Mouse (Mus musculus) liver, adult 2 months (tissue): ENCODE results near the gene Cpn1.

ENCODE experiments used
- CTCF ChIP-seq: fragments of 200-500 bp; IDR thresholded peaks from 2 replicates; pipeline ENCODE4 v1.5.1; 2011; ENCODE audit warnings: low read depth, low read length, control low read depth
- POLR2A ChIP-seq: fragments of 200-500 bp; IDR thresholded peaks from 2 replicates; pipeline ENCODE4 v1.6.1; 2011; ENCODE audit warnings: low read length, control low read depth; ENCODE audit not compliant: insufficient read depth; ENCODE audit errors: extremely low read depth

DNA sequence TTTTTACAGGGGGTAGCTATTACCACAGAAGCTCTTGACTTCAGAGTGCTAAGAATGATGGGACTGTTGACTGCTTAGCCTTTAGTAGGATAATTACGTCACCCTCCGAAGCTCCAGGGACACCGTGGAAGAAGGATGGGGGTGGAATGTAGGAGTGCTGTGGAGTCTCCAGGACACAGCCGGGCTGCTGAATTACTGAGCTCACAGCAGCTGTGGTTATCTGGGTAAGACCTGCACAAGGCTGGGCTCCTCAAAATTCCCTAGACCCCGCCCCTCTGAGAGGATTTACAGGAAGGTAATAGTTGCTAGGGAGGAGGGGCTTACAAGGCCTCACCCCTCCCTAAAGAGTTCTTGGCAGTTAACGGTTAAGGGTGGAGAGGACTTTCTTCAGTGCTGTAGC is 9.7 kb downstream of the Cpn1 start:
- no peak for TF ChIP-seq CTCF
- no peak for TF ChIP-seq POLR2A
